Mouse (Mus musculus): ENCODE data around the gene Idua.

Idua gene

GRCm38 (mm10) chr5:108654444-108654990, 5.6 kb upstream of the Idua start:
- DNase-seq (ENCODE audit: extremely low read depth, low read depth, low spot score): no peak

- DNase-seq (ENCODE audit: extremely low read depth, low read depth, low spot score): no peak
These were observed 4.8 kb upstream of the Idua start for GRCm38 (mm10) chr5:108655381-108655780.

- no peak for DNase-seq (ENCODE audit: extremely low read depth, low read depth, low spot score)
These were observed 4.1 kb upstream of the Idua start for GRCm38 (mm10) chr5:108655891-108656650.

- DNase-seq (ENCODE audit: extremely low read depth, low read depth, low spot score): no peak
These were observed 2.7 kb upstream of the Idua start for GRCm38 (mm10) chr5:108657406-108657805.

GRCm38 (mm10) chr5:108658611-108659010, 1.5 kb upstream of the Idua start:
- no peak for DNase-seq (ENCODE audit: extremely low read depth, low read depth, low spot score)

DNA sequence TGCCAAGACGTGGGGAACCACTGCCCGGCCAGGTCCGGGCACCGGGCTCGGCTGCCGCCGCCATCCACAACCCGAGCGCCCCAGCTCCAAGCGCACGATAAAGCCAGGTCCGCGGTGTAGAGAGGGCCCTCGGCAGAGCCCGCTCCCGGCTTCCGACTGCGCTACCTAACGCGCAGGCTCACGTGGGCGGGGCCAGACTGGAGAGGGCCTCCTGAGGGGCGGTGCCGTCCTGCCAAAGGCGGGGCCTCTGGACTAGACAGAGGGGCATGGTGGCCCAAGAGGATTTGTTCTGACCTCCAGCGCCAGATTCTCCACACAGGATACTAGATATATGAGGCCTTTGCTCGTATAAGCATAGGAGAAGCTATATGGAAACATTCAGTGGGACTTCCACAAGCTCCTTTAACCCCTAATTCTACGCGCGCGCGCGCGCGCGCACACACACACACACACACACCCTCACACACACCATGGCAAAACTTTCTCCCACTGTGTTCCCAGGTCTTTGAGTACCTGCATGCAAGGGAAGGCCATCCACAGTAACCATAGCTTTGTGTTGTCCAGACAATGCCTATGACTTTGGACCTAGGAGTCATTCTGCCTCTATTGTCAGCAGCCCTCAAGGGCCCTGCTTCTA, 619 bp downstream of the Idua start:
- no peak for DNase-seq (ENCODE audit: extremely low read depth, low read depth, low spot score)

DNA sequence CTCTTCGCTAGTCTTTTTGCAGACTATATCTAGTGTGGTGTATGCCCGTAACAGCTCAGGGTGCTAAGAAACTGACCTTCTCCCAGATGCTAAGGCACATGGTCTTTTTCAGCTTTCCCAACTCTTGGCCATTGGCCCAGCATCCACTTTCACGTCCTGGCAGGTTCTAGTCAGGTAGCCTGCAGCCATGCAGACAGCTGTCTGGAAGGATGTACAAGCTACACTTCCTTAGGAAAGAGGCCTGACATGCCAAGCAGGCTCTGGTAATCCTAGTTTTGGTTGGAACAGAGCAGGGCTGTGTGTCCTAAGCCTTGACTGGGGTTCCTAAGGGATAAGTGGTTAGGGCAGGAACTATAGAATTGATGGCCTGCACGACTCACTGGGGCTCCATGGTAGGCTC, 2.6 kb downstream of the Idua start:
- peak; percentile 79 for DNase-seq (ENCODE audit: extremely low read depth, low read depth, low spot score)

DNA sequence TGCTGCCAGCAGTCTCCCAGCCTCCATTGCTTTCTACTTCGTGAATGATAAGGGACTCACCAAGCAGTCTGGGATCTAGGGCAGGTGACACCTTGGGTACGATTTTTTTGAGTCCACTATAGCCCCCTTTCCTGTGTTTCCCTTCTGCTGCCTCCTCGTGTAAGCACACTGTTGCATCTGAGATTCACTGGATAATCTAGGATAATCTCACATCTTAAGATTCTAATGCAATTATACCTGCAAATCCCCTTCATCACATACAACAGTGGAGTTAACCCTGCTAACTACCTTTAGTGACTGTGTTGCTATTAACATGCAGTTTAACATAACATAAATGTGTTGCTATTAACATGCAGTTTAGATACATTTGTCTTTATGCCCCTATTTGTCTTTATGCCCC, 4.9 kb downstream of the Idua start:
- no peak for DNase-seq (ENCODE audit: extremely low read depth, low read depth, low spot score)

GRCm38 (mm10) chr5:108667370-108667769, 7.2 kb downstream of the Idua start:
- no peak for DNase-seq (ENCODE audit: extremely low read depth, low read depth, low spot score)

- DNase-seq (ENCODE audit: extremely low read depth, low read depth, low spot score): no peak
These were observed 8.3 kb downstream of the Idua start for GRCm38 (mm10) chr5:108668387-108668932.

DNA sequence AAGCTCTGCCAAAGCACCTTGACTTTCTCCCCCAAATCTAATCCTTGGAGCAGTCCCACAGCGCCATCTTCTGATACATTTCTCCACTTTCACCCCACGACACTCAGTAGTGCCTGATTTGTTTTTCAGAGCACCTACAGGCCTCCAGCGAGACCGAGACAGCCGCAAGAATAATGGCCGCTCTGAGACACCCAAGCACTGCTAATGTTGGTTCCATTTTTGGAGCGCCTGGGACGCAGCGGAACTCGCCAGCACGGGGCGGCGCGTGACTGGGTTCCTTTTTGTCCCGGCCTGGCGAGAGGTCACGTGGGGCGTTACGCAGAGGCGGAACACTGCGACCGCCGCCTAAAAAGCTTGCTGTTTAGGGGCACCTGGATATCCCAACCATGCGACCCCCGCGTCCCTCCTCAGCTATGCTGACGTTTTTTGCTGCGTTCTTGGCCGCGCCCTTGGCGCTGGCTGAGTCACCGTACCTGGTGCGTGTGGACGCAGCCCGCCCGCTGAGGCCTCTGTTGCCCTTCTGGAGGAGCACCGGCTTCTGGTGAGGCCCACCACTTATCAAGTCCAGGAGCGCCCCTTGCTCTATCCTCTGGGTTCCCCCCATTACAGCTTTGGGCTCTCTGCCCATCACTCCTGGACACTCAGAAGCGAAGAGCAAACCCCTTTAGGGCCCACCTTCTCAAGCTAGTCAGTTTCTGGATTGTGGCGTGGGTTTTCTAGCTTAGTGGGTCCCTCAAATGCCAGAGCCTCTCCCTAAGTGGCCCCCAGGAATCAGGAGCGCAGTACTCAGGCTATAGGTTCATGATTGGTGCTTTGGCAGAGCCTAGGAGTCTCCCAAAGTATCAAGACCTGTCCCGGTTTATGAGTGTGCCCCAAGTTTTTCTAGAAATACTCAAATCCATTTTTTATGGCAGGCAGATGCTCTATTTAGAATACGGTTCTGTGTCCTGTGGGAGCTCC, 9.1 kb downstream of the Idua start, which contains the start of gene Dgkq:
TSS of gene Dgkq (minus strand) at position 696 of the 960 bp plus-strand sequence.
- peak; percentile 28 for DNase-seq (ENCODE audit: extremely low read depth, low read depth, low spot score)

DNA sequence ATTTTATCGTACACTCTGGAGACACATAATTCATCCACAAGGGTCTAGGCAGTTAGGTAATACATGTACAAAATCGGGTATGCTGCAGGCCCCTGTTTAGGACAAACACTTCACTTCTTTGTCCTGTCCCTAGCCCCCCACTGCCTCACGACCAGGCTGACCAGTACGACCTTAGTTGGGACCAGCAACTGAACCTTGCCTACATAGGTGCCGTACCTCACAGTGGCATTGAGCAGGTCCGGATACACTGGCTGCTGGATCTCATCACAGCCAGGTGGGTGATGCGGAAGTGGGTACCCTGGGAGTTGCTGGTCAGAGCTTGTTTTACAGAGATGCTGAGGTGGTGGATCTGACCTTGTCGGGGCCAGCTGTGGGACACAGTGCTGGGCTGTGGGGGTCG, 9.9 kb downstream of the Idua start:
- no peak for DNase-seq (ENCODE audit: extremely low read depth, low read depth, low spot score)

DNA sequence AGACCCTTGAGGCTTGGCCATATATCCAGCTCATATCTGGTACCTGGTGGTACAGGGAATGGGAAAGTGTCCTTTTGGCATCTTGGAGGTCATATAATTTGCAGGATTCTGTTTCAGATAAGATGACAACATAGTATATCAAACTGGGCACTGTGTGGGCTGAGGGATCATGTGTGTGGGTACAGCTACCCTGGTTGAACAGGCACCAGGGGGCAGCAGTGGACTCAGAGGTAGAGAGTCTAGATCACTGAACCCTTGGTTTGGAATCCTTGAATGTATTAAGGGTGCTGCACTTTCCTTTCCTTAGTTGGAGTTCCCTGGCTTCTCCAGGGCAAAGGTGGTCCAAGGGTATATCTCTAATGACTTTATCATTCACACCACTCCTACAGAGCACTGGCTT, 10.7 kb downstream of the Idua start:
- DNase-seq (ENCODE audit: extremely low read depth, low read depth, low spot score): no peak

DNA sequence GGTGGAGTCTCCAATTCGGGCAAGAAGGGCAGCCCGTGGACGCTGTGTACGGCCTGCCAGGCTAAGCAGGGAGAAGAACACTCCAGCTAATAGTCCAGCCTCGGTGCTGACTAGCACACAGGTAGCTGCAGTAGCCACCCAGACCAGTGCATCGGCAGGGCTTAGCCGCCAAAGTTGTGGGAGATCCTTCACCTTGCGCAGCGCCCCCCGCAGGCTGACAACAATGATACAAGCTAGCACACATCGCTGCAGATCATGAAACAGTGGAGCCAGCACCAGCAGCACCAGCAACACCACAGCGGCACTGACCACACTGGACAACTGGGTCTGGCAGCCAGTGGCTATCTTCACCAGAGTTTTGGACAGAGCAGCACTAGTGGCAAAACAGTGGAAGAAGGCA, 11.6 kb downstream of the Idua start:
- DNase-seq (ENCODE audit: extremely low read depth, low read depth, low spot score): no peak

GRCm38 (mm10) chr5:108674624-108675023, 14.5 kb downstream of the Idua start:
- DNase-seq (ENCODE audit: extremely low read depth, low read depth, low spot score): no peak

DNA sequence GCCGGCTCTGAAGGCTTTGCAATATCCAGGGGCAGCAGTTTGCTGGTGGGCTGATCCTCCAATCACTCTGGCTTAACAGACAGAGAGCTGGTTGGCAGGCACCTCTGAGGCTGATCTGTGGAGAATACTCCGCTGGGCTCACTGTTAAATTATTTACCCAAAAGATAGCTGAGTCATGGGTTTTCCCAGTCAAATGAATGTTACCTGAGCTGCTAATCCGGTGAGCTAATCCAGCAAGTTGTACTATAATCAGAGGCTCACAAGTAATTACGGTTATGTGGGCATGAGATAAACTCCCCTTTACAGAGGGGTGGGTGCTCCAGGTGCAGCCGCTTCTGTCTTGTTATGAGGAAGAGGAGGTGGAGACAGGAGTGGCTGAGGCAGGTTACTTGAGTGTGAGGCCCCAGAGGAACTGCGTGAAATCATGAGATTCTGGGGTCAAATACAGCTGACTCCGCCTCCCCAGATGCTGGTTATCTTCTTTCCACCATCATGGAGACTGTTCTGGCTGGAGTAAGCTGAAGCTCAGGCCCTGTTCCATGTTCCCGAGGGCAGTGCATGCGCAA, 15.2 kb downstream of the Idua start, which contains the start of gene Slc26a1:
TSS of gene Slc26a1 (minus strand) at position 319 of the 566 bp plus-strand sequence.
- no peak for DNase-seq (ENCODE audit: extremely low read depth, low read depth, low spot score)

GRCm38 (mm10) chr5:108676772-108677498, 16.8 kb downstream of the Idua start:
- no peak for DNase-seq (ENCODE audit: extremely low read depth, low read depth, low spot score)

- DNase-seq (ENCODE audit: extremely low read depth, low read depth, low spot score): no peak
These were observed 17.6 kb downstream of the Idua start for GRCm38 (mm10) chr5:108677605-108678295.

GRCm38 (mm10) chr5:108678296-108678854, 18.2 kb downstream of the Idua start:
- DNase-seq (ENCODE audit: extremely low read depth, low read depth, low spot score): no peak

Measured in fat pad, adult 2 months (tissue).